Mouse (Mus musculus): ENCODE measurements around the gene Kcna10. TPM values are rescaled to one million over a fixed set of nuclear protein-coding genes. Genes with fewer than 3 reads are reported as not detected.

The Kcna10 gene
- polyA plus RNA-seq, 1 experiment from 2014 or later, result not detected

GRCm38 (mm10) chr3:107205994-107206393, 23.1 kb downstream of the Kcna10 start:
- WGBS, result 16% methylated on average over 4 of the region's 4 CpGs
- ATAC-seq, result no peak
- H3K27me3 ChIP-seq, result no peaks in the 10 kb centered on the region
- no peaks in the 10 kb centered on the region for H3K9me3 ChIP-seq
- no peak overlapping the region for H3K4me3 ChIP-seq (replicated peaks)
- H3K9ac ChIP-seq (replicated peaks), result no peak overlapping the region
- peaks cover 33% of the 10 kb centered on the region for H3K4me1 ChIP-seq (replicated peaks)
- H3K27ac ChIP-seq, result no peak overlapping the region
- H3K36me3 ChIP-seq, result no peaks in the 10 kb centered on the region
- no peak overlapping the region for H3K4me2 ChIP-seq (replicated peaks)

GRCm38 (mm10) chr3:107206490-107207150, 23.8 kb downstream of the Kcna10 start:
- Histone ChIP-seq H3K9me3 (0 out of 2 replicates have a peak, but pooled peaks cover under 1% of the 10 kb centered on the region), H3K9ac (replicated peaks) (no peak overlapping the region), H3K36me3 (no peaks in the 10 kb centered on the region), H3K4me1 (replicated peaks) (peaks cover 26% of the 10 kb centered on the region), H3K27me3 (no peaks in the 10 kb centered on the region), H3K4me3 (replicated peaks) (no peak overlapping the region), H3K4me2 (replicated peaks) (no peak overlapping the region), H3K27ac (no peak overlapping the region)
- WGBS, result 45% methylated on average over 4 of the region's 4 CpGs
- peak; percentile 22; the same call in 1 of the 2 replicates for ATAC-seq

- no peak overlapping the region for H3K4me3 ChIP-seq (replicated peaks)
Observed at GRCm38 (mm10) chr3:107207625-107208253, 24.9 kb downstream of the Kcna10 start.

GRCm38 (mm10) chr3:107214606-107215005, 31.8 kb downstream of the Kcna10 start:
- 89% methylated on average over 5 of the region's 5 CpGs for WGBS
- Histone ChIP-seq H3K4me2 (replicated peaks) (no peak overlapping the region), H3K9ac (replicated peaks) (no peak overlapping the region), H3K4me1 (replicated peaks) (no peaks in the 10 kb centered on the region; the same call in 1 of the 2 replicates), H3K4me3 (replicated peaks) (no peak overlapping the region), H3K27me3 (no peaks in the 10 kb centered on the region), H3K27ac (no peak overlapping the region), H3K9me3 (0 out of 2 replicates have a peak, but pooled peaks cover 3% of the 10 kb centered on the region), H3K36me3 (no peaks in the 10 kb centered on the region)
- ATAC-seq, result no peak

More at GRCm38 (mm10) chr3:107207625-107208253, 24.9 kb downstream of the Kcna10 start:
- no peaks in the 10 kb centered on the region for H3K36me3 ChIP-seq
- 71% methylated on average over 7 of the region's 7 CpGs for WGBS
- peaks cover 23% of the 10 kb centered on the region for H3K4me1 ChIP-seq (replicated peaks)
- H3K27ac ChIP-seq, result peak overlapping the region; percentile 52
- no peaks in the 10 kb centered on the region for H3K27me3 ChIP-seq
- H3K4me2 ChIP-seq (replicated peaks), result no peak overlapping the region
- no peak overlapping the region for H3K9ac ChIP-seq (replicated peaks)
- 0 out of 2 replicates have a peak, but pooled peaks cover 3% of the 10 kb centered on the region for H3K9me3 ChIP-seq
- peak; percentile 46 for ATAC-seq

GRCm38 (mm10) chr3:107216400-107217100, 33.7 kb downstream of the Kcna10 start:
- ATAC-seq, result peak; percentile 24; the same call in 1 of the 2 replicates
- Histone ChIP-seq H3K4me3 (replicated peaks) (no peak overlapping the region), H3K36me3 (no peaks in the 10 kb centered on the region), H3K9ac (replicated peaks) (no peak overlapping the region), H3K9me3 (0 out of 2 replicates have a peak, but pooled peaks cover 3% of the 10 kb centered on the region), H3K4me1 (replicated peaks) (no peaks in the 10 kb centered on the region; the same call in 1 of the 2 replicates), H3K27ac (no peak overlapping the region), H3K27me3 (no peaks in the 10 kb centered on the region), H3K4me2 (replicated peaks) (no peak overlapping the region)
- WGBS, result 74% methylated on average over 8 of the region's 8 CpGs

- Histone ChIP-seq H3K27ac (no peak overlapping the region), H3K9ac (replicated peaks) (no peak overlapping the region), H3K4me1 (replicated peaks) (no peaks in the 10 kb centered on the region; the same call in 1 of the 2 replicates), H3K9me3 (no peaks in the 10 kb centered on the region), H3K4me3 (replicated peaks) (no peak overlapping the region), H3K4me2 (replicated peaks) (no peak overlapping the region), H3K36me3 (no peaks in the 10 kb centered on the region), H3K27me3 (no peaks in the 10 kb centered on the region)
- 88% methylated on average over 3 of the region's 3 CpGs for WGBS
- no peak for ATAC-seq
Observed at GRCm38 (mm10) chr3:107217101-107217480, 34.2 kb downstream of the Kcna10 start.

- no peaks in the 10 kb centered on the region for H3K27me3 ChIP-seq
- H3K9me3 ChIP-seq, result no peaks in the 10 kb centered on the region
- no peak overlapping the region for H3K9ac ChIP-seq (replicated peaks)
- H3K27ac ChIP-seq, result no peak overlapping the region
- no peaks in the 10 kb centered on the region; the same call in 1 of the 2 replicates for H3K4me1 ChIP-seq (replicated peaks)
- H3K4me3 ChIP-seq (replicated peaks), result no peak overlapping the region
- no peak for ATAC-seq
- H3K36me3 ChIP-seq, result no peaks in the 10 kb centered on the region
- WGBS, result 94% methylated on average over 7 of the region's 7 CpGs
- no peak overlapping the region for H3K4me2 ChIP-seq (replicated peaks)
Observed at GRCm38 (mm10) chr3:107218572-107218971, 35.7 kb downstream of the Kcna10 start.

- Histone ChIP-seq H3K4me1 (replicated peaks) (no peaks in the 10 kb centered on the region; the same call in 1 of the 2 replicates), H3K9me3 (no peaks in the 10 kb centered on the region), H3K4me2 (replicated peaks) (no peak within 1 kb of the TSS), H3K4me3 (replicated peaks) (no peak within 1 kb of the TSS), H3K36me3 (no peaks in the 10 kb centered on the region), H3K27me3 (no peaks in the 10 kb centered on the region), H3K27ac (no peak within 1 kb of the TSS), H3K9ac (replicated peaks) (no peak within 1 kb of the TSS)
- no peak for ATAC-seq
- WGBS, result 93% methylated on average over 10 of the region's 10 CpGs
Observed at GRCm38 (mm10) chr3:107221608-107222007, 38.8 kb downstream of the Kcna10 start, which contains the start of gene Cym. Gene Cym, minus strand, starts transcription at chr3:107221732.

- H3K9ac ChIP-seq (replicated peaks), result no peak overlapping the region
- H3K27me3 ChIP-seq, result no peaks in the 10 kb centered on the region
- ATAC-seq, result no peak
- H3K9me3 ChIP-seq, result no peaks in the 10 kb centered on the region
- H3K4me1 ChIP-seq (replicated peaks), result no peaks in the 10 kb centered on the region; the same call in 1 of the 2 replicates
- no peaks in the 10 kb centered on the region for H3K36me3 ChIP-seq
- WGBS, result 90% methylated on average over 1 of the region's 1 CpGs
- no peak overlapping the region for H3K4me3 ChIP-seq (replicated peaks)
- H3K27ac ChIP-seq, result no peak overlapping the region
- no peak overlapping the region for H3K4me2 ChIP-seq (replicated peaks)
Observed at GRCm38 (mm10) chr3:107223230-107223629, 40.4 kb downstream of the Kcna10 start.

GRCm38 (mm10) chr3:107225820-107226219, 43.0 kb downstream of the Kcna10 start:
- Histone ChIP-seq H3K9ac (replicated peaks) (no peak overlapping the region), H3K4me2 (replicated peaks) (no peak overlapping the region), H3K27me3 (no peaks in the 10 kb centered on the region), H3K27ac (no peak overlapping the region), H3K9me3 (no peaks in the 10 kb centered on the region), H3K4me1 (replicated peaks) (no peaks in the 10 kb centered on the region), H3K36me3 (no peaks in the 10 kb centered on the region), H3K4me3 (replicated peaks) (no peak overlapping the region)
- ATAC-seq, result no peak
- WGBS, result 93% methylated on average over 5 of the region's 5 CpGs

GRCm38 (mm10) chr3:107229221-107229620, 46.4 kb downstream of the Kcna10 start:
- no peak overlapping the region for H3K27ac ChIP-seq
- H3K4me2 ChIP-seq (replicated peaks), result no peak overlapping the region
- H3K9me3 ChIP-seq, result no peaks in the 10 kb centered on the region
- no peaks in the 10 kb centered on the region for H3K36me3 ChIP-seq
- no peaks in the 10 kb centered on the region for H3K27me3 ChIP-seq
- no peak for ATAC-seq
- peaks cover 4% of the 10 kb centered on the region; the same call in 1 of the 2 replicates for H3K4me1 ChIP-seq (replicated peaks)
- H3K4me3 ChIP-seq (replicated peaks), result no peak overlapping the region
- 82% methylated on average over 5 of the region's 5 CpGs for WGBS
- H3K9ac ChIP-seq (replicated peaks), result no peak overlapping the region

- peaks cover 4% of the 10 kb centered on the region; the same call in 1 of the 2 replicates for H3K4me1 ChIP-seq (replicated peaks)
- H3K27ac ChIP-seq, result no peak overlapping the region
- H3K4me2 ChIP-seq (replicated peaks), result no peak overlapping the region
- WGBS, result 83% methylated on average over 5 of the region's 5 CpGs
- H3K9me3 ChIP-seq, result no peaks in the 10 kb centered on the region
- no peaks in the 10 kb centered on the region for H3K36me3 ChIP-seq
- no peaks in the 10 kb centered on the region for H3K27me3 ChIP-seq
- no peak for ATAC-seq
- H3K9ac ChIP-seq (replicated peaks), result no peak overlapping the region
- no peak overlapping the region for H3K4me3 ChIP-seq (replicated peaks)
Observed at GRCm38 (mm10) chr3:107229822-107230221, 47.0 kb downstream of the Kcna10 start.

Measured in midbrain, embryonic 13.5 days (tissue).